Mouse (Mus musculus) forebrain, embryonic 12.5 days (tissue): ENCODE measurements around the gene Spsb3. TPM values are rescaled to one million over a fixed set of nuclear protein-coding genes. Genes with fewer than 3 reads are reported as not detected.

ENCODE experiments used
- polyA plus RNA-seq: library from polyadenylated mRNA; unstranded; fragments of >200 nt; fragmentation: Nextera tagmentation; extraction: Ambion mirVana; gene quantifications from 2 replicates; pipeline ENCODE4 v1.2.1, GENCODE M21; 2016

Gene Spsb3
- polyA plus RNA-seq, 1 experiment from 2014 or later: 50.7 TPM

Other genes with a start within 250 kb of the Spsb3 start
- 18.3 and 21.9 TPM in 2 replicates for gene Slc9a3r2, start 236.3 kb upstream of the Spsb3 start, polyA plus RNA-seq
- gene Npw, start 228.2 kb upstream of the Spsb3 start, polyA plus RNA-seq: not detected in 2 replicates
- gene Zfp598, start 217.0 kb upstream of the Spsb3 start, polyA plus RNA-seq: 25.5 and 26.9 TPM in 2 replicates
- gene Syngr3, start 196.7 kb upstream of the Spsb3 start, polyA plus RNA-seq: 27.8 and 33.5 TPM in 2 replicates
- 49.1 and 50.2 TPM in 2 replicates for gene Gfer, start 190.5 kb upstream of the Spsb3 start, polyA plus RNA-seq
- gene Noxo1, start 190.4 kb upstream of the Spsb3 start, polyA plus RNA-seq: 1.6 and 2.6 TPM in 2 replicates
- gene Tbl3, start 179.0 kb upstream of the Spsb3 start, polyA plus RNA-seq: 94.7 and 98.0 TPM in 2 replicates
- gene Rnf151, start 168.6 kb upstream of the Spsb3 start, polyA plus RNA-seq: 0.29 TPM in 1 of 2 replicates, not detected in the other
- gene Rps2, start 168.5 kb upstream of the Spsb3 start, polyA plus RNA-seq: 946 and 1,025 TPM in 2 replicates
- gene Ndufb10, start 162.2 kb upstream of the Spsb3 start, polyA plus RNA-seq: 195 and 201 TPM in 2 replicates
- gene Rpl3l, start 158.8 kb upstream of the Spsb3 start, polyA plus RNA-seq: not detected in 2 replicates
- gene Msrb1, start 150.0 kb upstream of the Spsb3 start, polyA plus RNA-seq: 18.8 and 19.5 TPM in 2 replicates
- gene Hs3st6, start 133.7 kb upstream of the Spsb3 start, polyA plus RNA-seq: 1.1 and 1.7 TPM in 2 replicates
- gene Meiob, start 82.4 kb upstream of the Spsb3 start, polyA plus RNA-seq: not detected in 2 replicates
- 24.8 and 27.1 TPM in 2 replicates for gene Hagh, start 46.5 kb upstream of the Spsb3 start, polyA plus RNA-seq
- 17.3 and 17.7 TPM in 2 replicates for gene Fahd1, start 36.3 kb upstream of the Spsb3 start, polyA plus RNA-seq
- gene Igfals, start 20.6 kb upstream of the Spsb3 start, polyA plus RNA-seq: 0.20 TPM in 1 of 2 replicates, not detected in the other
- gene Nubp2, start 294 bp upstream of the Spsb3 start, polyA plus RNA-seq: 62.9 and 64.4 TPM in 2 replicates
- gene Eme2, start 8.4 kb downstream of the Spsb3 start, polyA plus RNA-seq: 42.7 and 44.6 TPM in 2 replicates
- gene Mrps34, start 8.5 kb downstream of the Spsb3 start, polyA plus RNA-seq: 86.0 and 91.1 TPM in 2 replicates
- 54.9 and 63.0 TPM in 2 replicates for gene Nme3, start 9.9 kb downstream of the Spsb3 start, polyA plus RNA-seq
- 76.5 and 78.2 TPM in 2 replicates for gene Mapk8ip3, start 50.3 kb downstream of the Spsb3 start, polyA plus RNA-seq
- 304 and 312 TPM in 2 replicates for gene Jpt2, start 74.0 kb downstream of the Spsb3 start, polyA plus RNA-seq
- 12.8 and 14.6 TPM in 2 replicates for gene Cramp1l, start 129.1 kb downstream of the Spsb3 start, polyA plus RNA-seq
- gene Ift140, start 129.4 kb downstream of the Spsb3 start, polyA plus RNA-seq: 28.1 and 31.8 TPM in 2 replicates
- gene Tmem204, start 196.9 kb downstream of the Spsb3 start, polyA plus RNA-seq: 8.2 and 9.1 TPM in 2 replicates
- 42.4 and 47.5 TPM in 2 replicates for gene Telo2, start 229.3 kb downstream of the Spsb3 start, polyA plus RNA-seq
- 0.18 TPM in 1 of 2 replicates, not detected in the other for gene Ptx4, start 234.1 kb downstream of the Spsb3 start, polyA plus RNA-seq
- gene Clcn7, start 246.7 kb downstream of the Spsb3 start, polyA plus RNA-seq: 23.9 and 26.1 TPM in 2 replicates